In the genomic region with DNA sequence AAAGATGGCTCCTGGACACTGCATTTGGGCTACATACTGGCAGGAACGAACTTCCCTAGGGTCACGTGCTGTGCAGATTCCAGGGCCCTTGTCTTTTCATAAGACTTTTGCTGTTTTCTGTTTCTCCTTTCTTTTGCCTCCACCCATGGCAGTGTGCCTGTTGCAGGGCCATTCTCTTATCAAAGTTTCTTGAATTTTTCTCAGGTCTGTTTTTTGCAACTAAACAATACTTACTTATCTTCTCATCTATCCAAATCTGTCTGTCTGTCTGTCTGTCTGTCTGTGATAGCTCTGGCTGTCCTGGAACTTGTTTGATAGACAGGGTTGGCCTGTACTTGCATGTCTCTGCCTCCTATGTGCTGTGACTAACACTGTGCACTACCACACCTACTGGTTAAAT, we compare ENCODE assay signal across 13 mouse cellular contexts.
"Had no signal": no experiment of that assay in that cellular context is flagged by ENCODE, and none has a peak within 500 bp of the region (broad histone marks: within the 10 kb centered on the region; RNA-seq: fewer than 3 reads in every experiment).

No protein-coding gene starts in this region.

- H3K4me2 ChIP-seq: limb, embryonic 12.5 days; lung, embryonic 15.5 days; neural tube, embryonic 12.5 days had no signal

- H3K27ac ChIP-seq: kidney, postnatal 0 days; limb, embryonic 12.5 days; lung, embryonic 15.5 days; midbrain, embryonic 10.5 days; neural tube, embryonic 12.5 days had no signal

- H3K36me3 ChIP-seq: limb, embryonic 12.5 days; lung, embryonic 15.5 days; midbrain, embryonic 10.5 days; neural tube, embryonic 12.5 days had no signal

- H3K4me3 ChIP-seq: limb, embryonic 12.5 days; lung, embryonic 15.5 days; midbrain, embryonic 10.5 days; neural tube, embryonic 12.5 days had no signal

- H3K9me3 ChIP-seq: limb, embryonic 12.5 days; lung, embryonic 15.5 days; midbrain, embryonic 10.5 days; neural tube, embryonic 12.5 days had no signal

- H3K27me3 ChIP-seq: limb, embryonic 12.5 days; lung, embryonic 15.5 days; neural tube, embryonic 12.5 days had no signal

- H3K9ac ChIP-seq: limb, embryonic 12.5 days; lung, embryonic 15.5 days; neural tube, embryonic 12.5 days had no signal

- H3K4me1 ChIP-seq: neural tube, embryonic 12.5 days had no signal

- DNase-seq: kidney, adult 11 months; kidney, adult 9 months; kidney, postnatal 36 days; layer of hippocampus, adult 9-11 months; layer of hippocampus, postnatal 36 days; midbrain, embryonic 14.5 days; retina, postnatal 1 day; thymus, postnatal 36 days had no signal
